Mouse (Mus musculus): ENCODE data around the gene Olfr1442. TPM values are rescaled to one million over a fixed set of nuclear protein-coding genes. Genes with fewer than 3 reads are reported as not detected.
"Not testable (repeated sequence)": the region's sequence is repeated elsewhere in the genome, so short reads cannot be mapped to it uniquely, and the experiment has no call there.

Gene Olfr1442
- polyA plus RNA-seq, 1 experiment from 2014 or later, result not detected

DNA sequence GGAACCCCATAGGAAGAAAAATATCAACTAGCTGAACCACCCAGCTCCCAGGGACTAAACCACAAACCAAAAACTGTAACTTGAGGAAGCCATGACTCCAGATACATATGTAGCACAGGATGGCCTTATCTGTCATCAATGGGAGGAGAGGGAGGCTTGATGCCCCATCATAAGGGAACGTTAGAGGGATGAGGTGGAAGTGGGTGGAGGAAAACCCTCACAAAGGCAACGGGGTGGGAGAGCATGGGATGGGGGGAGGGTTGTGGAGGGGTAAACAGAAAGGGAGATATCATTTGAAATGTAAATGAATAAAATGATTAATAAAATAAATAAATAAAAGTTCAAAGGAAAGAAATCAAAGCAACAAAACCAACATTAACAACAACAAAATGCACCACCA, 50.2 kb downstream of the Olfr1442 start:
- Histone ChIP-seq H3K36me3 (ENCODE audit: control insufficient read depth, insufficient read depth, low read length) (no peaks in the 10 kb centered on the region), H3K9me3 (ENCODE audit: control insufficient read depth, low read length) (no peaks in the 10 kb centered on the region), H3K4me1 (replicated peaks; ENCODE audit: control insufficient read depth, insufficient read depth, low read length) (no peaks in the 10 kb centered on the region), H3K27me3 (ENCODE audit: control insufficient read depth, insufficient read depth, low read length) (no peaks in the 10 kb centered on the region), H3K4me3 (ENCODE audit: low read depth, low read length) (no peak overlapping the region), H3K9ac (ENCODE audit: low read depth, low read length) (no peak overlapping the region), H3K4me2 (replicated peaks; ENCODE audit: low read depth, low read length) (no peak overlapping the region), H3K27ac (ENCODE audit: low read depth, low read length) (no peak overlapping the region)
- ATAC-seq (ENCODE audit: low FRiP score), result no peak
- 76% methylated on average over 2 of the region's 2 CpGs for WGBS
- DNase-seq (ENCODE audit: low spot score), result no peak

DNA sequence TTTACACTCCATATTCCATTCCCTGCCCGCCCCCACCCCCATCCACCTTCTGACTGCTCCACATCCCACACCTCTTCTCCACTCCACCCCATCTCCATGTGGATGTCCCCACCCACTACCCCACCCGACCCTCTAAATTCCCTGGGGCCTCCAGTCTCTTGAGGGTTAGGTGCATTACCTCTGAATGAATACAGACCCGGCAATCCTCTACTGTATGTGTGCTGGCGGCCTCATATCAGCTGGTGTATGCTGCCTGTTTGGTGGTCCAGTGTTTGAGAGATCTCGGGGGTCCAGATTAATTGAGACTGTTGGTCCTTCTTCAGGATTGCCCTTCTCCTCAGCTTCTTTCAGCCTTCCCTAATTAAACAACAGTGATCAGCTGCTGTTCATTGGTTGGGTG, 50.7 kb downstream of the Olfr1442 start:
- not testable (repeated sequence) for DNase-seq (ENCODE audit: low spot score); ATAC-seq (ENCODE audit: low FRiP score); H3K4me3 ChIP-seq (ENCODE audit: low read depth, low read length); H3K36me3 ChIP-seq (ENCODE audit: control insufficient read depth, insufficient read depth, low read length); H3K27me3 ChIP-seq (ENCODE audit: control insufficient read depth, insufficient read depth, low read length); H3K9ac ChIP-seq (ENCODE audit: low read depth, low read length); H3K4me2 ChIP-seq (replicated peaks; ENCODE audit: low read depth, low read length); H3K9me3 ChIP-seq (ENCODE audit: control insufficient read depth, low read length); H3K27ac ChIP-seq (ENCODE audit: low read depth, low read length); H3K4me1 ChIP-seq (replicated peaks; ENCODE audit: control insufficient read depth, insufficient read depth, low read length)
- WGBS, result 83% methylated on average over 5 of the region's 5 CpGs

DNA sequence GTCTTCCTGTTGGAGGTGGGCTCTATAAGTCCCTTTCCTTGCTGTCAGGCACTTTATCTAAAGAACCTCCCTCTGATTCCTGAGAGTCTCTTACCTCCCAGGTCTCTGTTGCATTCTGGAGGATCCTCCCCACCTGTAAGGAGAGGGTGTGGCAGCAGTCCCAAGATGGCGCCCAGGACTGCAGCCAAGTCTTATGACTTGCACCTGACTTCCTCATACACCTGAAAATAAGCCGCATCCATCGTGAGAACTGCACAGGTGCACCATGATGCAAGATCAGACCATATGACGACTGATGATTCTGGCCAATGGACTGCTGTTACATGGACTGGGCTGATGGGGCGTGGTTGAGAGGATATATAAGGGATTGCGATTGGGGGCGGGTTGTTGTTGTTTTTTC, 51.4 kb downstream of the Olfr1442 start:
- H3K4me2 ChIP-seq (replicated peaks; ENCODE audit: low read depth, low read length); ATAC-seq (ENCODE audit: low FRiP score); H3K9me3 ChIP-seq (ENCODE audit: control insufficient read depth, low read length); H3K4me1 ChIP-seq (replicated peaks; ENCODE audit: control insufficient read depth, insufficient read depth, low read length); H3K36me3 ChIP-seq (ENCODE audit: control insufficient read depth, insufficient read depth, low read length); H3K4me3 ChIP-seq (ENCODE audit: low read depth, low read length); H3K27me3 ChIP-seq (ENCODE audit: control insufficient read depth, insufficient read depth, low read length); H3K9ac ChIP-seq (ENCODE audit: low read depth, low read length); H3K27ac ChIP-seq (ENCODE audit: low read depth, low read length); DNase-seq (ENCODE audit: low spot score): not testable (repeated sequence)
- 93% methylated on average over 7 of the region's 7 CpGs for WGBS

DNA sequence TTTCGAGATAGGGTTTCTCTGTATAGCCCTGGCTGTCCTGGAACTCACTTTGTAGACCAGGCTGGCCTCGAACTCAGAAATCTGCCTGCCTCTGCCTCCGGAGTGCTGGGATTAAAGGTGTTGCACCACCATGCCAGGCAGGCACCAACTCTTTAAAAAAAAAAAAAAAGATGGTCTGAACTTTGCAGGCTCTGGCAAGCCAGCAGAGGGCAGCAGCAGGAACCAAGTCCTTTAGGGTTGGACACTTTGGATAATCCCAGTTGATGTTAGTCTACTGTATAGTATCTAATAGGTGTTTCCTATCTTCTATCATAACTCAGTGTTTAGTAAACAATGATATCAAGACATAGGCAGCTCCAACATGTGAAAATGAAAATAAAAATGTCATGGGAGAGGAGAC, 52.1 kb downstream of the Olfr1442 start:
- Histone ChIP-seq H3K9ac (ENCODE audit: low read depth, low read length) (no peak overlapping the region), H3K4me2 (replicated peaks; ENCODE audit: low read depth, low read length) (no peak overlapping the region), H3K4me3 (ENCODE audit: low read depth, low read length) (no peak overlapping the region), H3K9me3 (ENCODE audit: control insufficient read depth, low read length) (no peaks in the 10 kb centered on the region), H3K27ac (ENCODE audit: low read depth, low read length) (no peak overlapping the region), H3K4me1 (replicated peaks; ENCODE audit: control insufficient read depth, insufficient read depth, low read length) (no peaks in the 10 kb centered on the region), H3K36me3 (ENCODE audit: control insufficient read depth, insufficient read depth, low read length) (no peaks in the 10 kb centered on the region), H3K27me3 (ENCODE audit: control insufficient read depth, insufficient read depth, low read length) (no peaks in the 10 kb centered on the region)
- 89% methylated on average over 2 of the region's 3 CpGs for WGBS
- ATAC-seq (ENCODE audit: low FRiP score) (no peak), DNase-seq (ENCODE audit: low spot score) (no peak)

DNA sequence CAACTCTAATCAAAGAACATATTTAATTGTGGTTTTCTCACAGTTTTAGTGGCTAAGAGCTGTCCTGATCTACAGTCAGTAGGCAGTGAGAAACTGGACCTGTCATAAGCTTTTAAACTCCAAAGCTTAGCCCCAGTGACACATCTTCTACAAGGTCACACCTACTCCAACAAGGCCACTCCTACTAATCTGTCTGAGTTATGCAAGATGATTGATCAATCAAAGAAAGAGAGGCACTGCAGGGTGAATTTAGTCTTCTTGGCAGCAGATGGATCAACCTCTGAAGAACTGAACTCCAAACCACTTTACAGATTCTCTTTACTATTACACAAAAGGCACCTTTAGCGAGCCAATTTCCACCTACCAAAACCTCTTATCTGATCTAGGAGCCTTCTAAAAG, 55.6 kb downstream of the Olfr1442 start:
- Histone ChIP-seq H3K4me3 (ENCODE audit: low read depth, low read length) (no peak overlapping the region), H3K9ac (ENCODE audit: low read depth, low read length) (no peak overlapping the region), H3K9me3 (ENCODE audit: control insufficient read depth, low read length) (no peaks in the 10 kb centered on the region), H3K36me3 (ENCODE audit: control insufficient read depth, insufficient read depth, low read length) (no peaks in the 10 kb centered on the region), H3K27ac (ENCODE audit: low read depth, low read length) (no peak overlapping the region), H3K4me2 (replicated peaks; ENCODE audit: low read depth, low read length) (no peak overlapping the region), H3K27me3 (ENCODE audit: control insufficient read depth, insufficient read depth, low read length) (no peaks in the 10 kb centered on the region), H3K4me1 (replicated peaks; ENCODE audit: control insufficient read depth, insufficient read depth, low read length) (no peaks in the 10 kb centered on the region)
- WGBS, result 76% methylated on average over 1 of the region's 1 CpGs
- ATAC-seq (ENCODE audit: low FRiP score) (no peak), DNase-seq (ENCODE audit: low spot score) (no peak)

Other genes starting within 250 kb of the Olfr1442 start
- not detected in 2 replicates for gene Pfpl, start 242.5 kb upstream of the Olfr1442 start, polyA plus RNA-seq (2014; fragmentation: Nextera tagmentation; extraction: Ambion mirVana)
- gene Mpeg1, start 209.7 kb upstream of the Olfr1442 start, polyA plus RNA-seq (2014; fragmentation: Nextera tagmentation; extraction: Ambion mirVana), result 0.60 and 1.0 TPM in 2 replicates
- 55.4 and 66.1 TPM in 2 replicates for gene Dtx4, start 169.0 kb upstream of the Olfr1442 start, polyA plus RNA-seq (2014; fragmentation: Nextera tagmentation; extraction: Ambion mirVana)
- 22.1 and 26.3 TPM in 2 replicates for gene Fam111a, start 124.7 kb upstream of the Olfr1442 start, polyA plus RNA-seq (2014; fragmentation: Nextera tagmentation; extraction: Ambion mirVana)
- gene Gm4952, start 70.5 kb upstream of the Olfr1442 start, polyA plus RNA-seq (2014; fragmentation: Nextera tagmentation; extraction: Ambion mirVana), result not detected in 2 replicates
- gene Glyat, start 37.1 kb upstream of the Olfr1442 start, polyA plus RNA-seq (2014; fragmentation: Nextera tagmentation; extraction: Ambion mirVana), result not detected in 2 replicates
- gene Olfr1443, start 7.7 kb downstream of the Olfr1442 start, polyA plus RNA-seq (2014; fragmentation: Nextera tagmentation; extraction: Ambion mirVana), result not detected in 2 replicates
- not detected in 2 replicates for gene Keg1, start 25.3 kb downstream of the Olfr1442 start, polyA plus RNA-seq (2014; fragmentation: Nextera tagmentation; extraction: Ambion mirVana)
- gene Cntf, start 95.2 kb downstream of the Olfr1442 start, polyA plus RNA-seq (2014; fragmentation: Nextera tagmentation; extraction: Ambion mirVana), result 1.1 and 1.2 TPM in 2 replicates
- gene Zfp91, start 125.7 kb downstream of the Olfr1442 start, polyA plus RNA-seq (2014; fragmentation: Nextera tagmentation; extraction: Ambion mirVana), result 12.2 and 15.8 TPM in 2 replicates
- 1.4 TPM in 2 replicates for gene Lpxn, start 125.8 kb downstream of the Olfr1442 start, polyA plus RNA-seq (2014; fragmentation: Nextera tagmentation; extraction: Ambion mirVana)
- gene Gm5244, start 176.2 kb downstream of the Olfr1442 start, polyA plus RNA-seq (2014; fragmentation: Nextera tagmentation; extraction: Ambion mirVana), result not detected in 2 replicates
- gene Olfr1444, start 186.8 kb downstream of the Olfr1442 start, polyA plus RNA-seq (2014; fragmentation: Nextera tagmentation; extraction: Ambion mirVana), result not detected in 2 replicates
- not detected in 2 replicates for gene Olfr1445, start 213.4 kb downstream of the Olfr1442 start, polyA plus RNA-seq (2014; fragmentation: Nextera tagmentation; extraction: Ambion mirVana)
- not detected in 2 replicates for gene Olfr1446, start 223.1 kb downstream of the Olfr1442 start, polyA plus RNA-seq (2014; fragmentation: Nextera tagmentation; extraction: Ambion mirVana)
- not detected in 2 replicates for gene Olfr1447, start 233.3 kb downstream of the Olfr1442 start, polyA plus RNA-seq (2014; fragmentation: Nextera tagmentation; extraction: Ambion mirVana)

Data from hindbrain, embryonic 11.5 days (tissue).